Mouse (Mus musculus) intestine, embryonic 14.5 days (tissue): ENCODE results near the gene Mief1. TPM values are rescaled to one million over a fixed set of nuclear protein-coding genes. Genes with fewer than 3 reads are reported as not detected.

Source experiments
- ATAC-seq: fragments of 200-750 bp; cut with Nextera tagmentation; replicated peaks from 2 replicates; pipeline ENCODE4 v1.8.0; 2017; ENCODE audit warnings: low read depth, moderate number of reproducible peaks, moderate TSS enrichment, moderate library complexity; ENCODE audit not compliant: low FRiP score, low TSS enrichment
- DNase-seq: peaks from one replicate; pipeline ENCODE4 v3.0.0-alpha.2; 2018; ENCODE audit warnings: low spot score
- H3K27ac ChIP-seq: fragments of 300-500 bp; sonication (generic); 2 replicates; pipeline ENCODE4 v1.5.1; 2014; ENCODE audit warnings: low read depth, mild to moderate bottlenecking, control low read depth
- H3K27me3 ChIP-seq: fragments of 300-500 bp; sonication (generic); replicated peaks from 2 replicates; pipeline ENCODE4 v1.6.1; 2014; ENCODE audit warnings: low read length, control low read depth; ENCODE audit not compliant: control insufficient read depth, insufficient read depth
- H3K36me3 ChIP-seq: fragments of 300-500 bp; sonication (generic); 2 replicates; pipeline ENCODE4 v1.6.1; 2014; ENCODE audit warnings: low read length, control low read depth; ENCODE audit not compliant: control insufficient read depth, insufficient read depth
- H3K4me1 ChIP-seq: fragments of 300-500 bp; sonication (generic); replicated peaks from 2 replicates; pipeline ENCODE4 v1.6.1; 2014; ENCODE audit warnings: low read length, control low read depth, mixed read lengths; ENCODE audit not compliant: control insufficient read depth, insufficient read depth
- H3K4me2 ChIP-seq: fragments of 300-500 bp; sonication (generic); 2 replicates; pipeline ENCODE4 v1.6.1; 2014; ENCODE audit warnings: low read length
- H3K4me3 ChIP-seq: fragments of 300-500 bp; sonication (generic); 2 replicates; pipeline ENCODE4 v1.5.1; 2014; ENCODE audit warnings: low read depth, low read length, control low read depth, mixed read lengths
- H3K9ac ChIP-seq: fragments of 300-500 bp; sonication (generic); 2 replicates; pipeline ENCODE4 v1.6.1; 2014; ENCODE audit warnings: mild to moderate bottlenecking, low read length
- H3K9me3 ChIP-seq: fragments of 300-500 bp; sonication (generic); 2 replicates; pipeline ENCODE4 v1.6.1; 2016; ENCODE audit warnings: low read length, control low read depth; ENCODE audit not compliant: control insufficient read depth
- WGBS: fragments of 180-500 bp; shearing (Covaris S2); extraction: QIAGEN DNeasy Blood & Tissue Kit; methylation state at CpG from one replicate; pipeline ENCODE4 v1.1.7; 2014; 5-methylcytosine and 5-hydroxymethylcytosine counted together
- polyA plus RNA-seq: library from polyadenylated mRNA; unstranded; fragments of >200 nt; fragmentation: Nextera tagmentation; extraction: Ambion mirVana; gene quantifications from 2 replicates; pipeline ENCODE4 v1.2.1, GENCODE M21; 2014

Mief1 gene
- polyA plus RNA-seq, 1 experiment from 2014 or later = 32.0 TPM

- no peaks in the 10 kb centered on the region for H3K27me3 ChIP-seq
- H3K36me3 ChIP-seq = peaks cover 43% of the 10 kb centered on the region
- H3K4me3 ChIP-seq = peak within 1 kb of the TSS; percentile 99
- peaks cover 15% of the 10 kb centered on the region for H3K4me1 ChIP-seq
- H3K27ac ChIP-seq = 0 out of 2 replicates have a peak within 1 kb of the TSS, but pooled peaks have one; percentile 72
- no peaks in the 10 kb centered on the region for H3K9me3 ChIP-seq
- 95% methylated on average over 9 of the region's 9 CpGs for WGBS
- H3K4me2 ChIP-seq = peak within 1 kb of the TSS; percentile 85
- no peak for DNase-seq
- H3K9ac ChIP-seq = peak within 1 kb of the TSS; percentile 89
- ATAC-seq = no peak
These were observed 1.7 kb downstream of the Mief1 start, which contains the start of gene AC140267.1 for GRCm38 (mm10) chr15:80235535-80235934. AC140267.1 (plus strand) TSS chr15:80235835.

GRCm38 (mm10) chr15:80248135-80248534 lies 14.3 kb downstream of the Mief1 start:
- H3K4me1 ChIP-seq = no peaks in the 10 kb centered on the region
- DNase-seq (no peak), ATAC-seq (no peak)
- peaks cover 88% of the 10 kb centered on the region for H3K36me3 ChIP-seq
- 95% methylated on average over 12 of the region's 12 CpGs for WGBS
- no peak overlapping the region for H3K4me3 ChIP-seq
- no peak overlapping the region for H3K4me2 ChIP-seq
- no peaks in the 10 kb centered on the region for H3K27me3 ChIP-seq
- no peak overlapping the region for H3K27ac ChIP-seq
- no peak overlapping the region for H3K9ac ChIP-seq
- H3K9me3 ChIP-seq = no peaks in the 10 kb centered on the region

- ATAC-seq (no peak), DNase-seq (no peak)
- 94% methylated on average over 1 of the region's 1 CpGs for WGBS
- H3K4me3 ChIP-seq = no peak overlapping the region
- H3K9me3 ChIP-seq = no peaks in the 10 kb centered on the region
- H3K36me3 ChIP-seq = peaks cover 85% of the 10 kb centered on the region
- H3K4me1 ChIP-seq = 0 out of 2 replicates have a peak, but pooled peaks cover 3% of the 10 kb centered on the region
- H3K27me3 ChIP-seq = no peaks in the 10 kb centered on the region
- no peak overlapping the region for H3K9ac ChIP-seq
- no peak overlapping the region for H3K27ac ChIP-seq
- no peak overlapping the region for H3K4me2 ChIP-seq
These were observed 14.8 kb downstream of the Mief1 start for GRCm38 (mm10) chr15:80248596-80248995.

GRCm38 (mm10) chr15:80249672-80250071 lies 15.9 kb downstream of the Mief1 start:
- Histone ChIP-seq H3K4me1 (peaks cover 12% of the 10 kb centered on the region; the same call in 1 of the 2 replicates), H3K9ac (no peak overlapping the region), H3K36me3 (peaks cover 75% of the 10 kb centered on the region), H3K4me2 (no peak overlapping the region), H3K27me3 (no peaks in the 10 kb centered on the region), H3K4me3 (no peak overlapping the region), H3K27ac (no peak overlapping the region), H3K9me3 (no peaks in the 10 kb centered on the region)
- ATAC-seq (no peak), DNase-seq (no peak)
- WGBS = 96% methylated on average over 10 of the region's 10 CpGs

GRCm38 (mm10) chr15:80250586-80250985 lies 16.8 kb downstream of the Mief1 start:
- no peak for ATAC-seq
- Histone ChIP-seq H3K36me3 (peaks cover 69% of the 10 kb centered on the region), H3K4me3 (no peak overlapping the region), H3K4me1 (peaks cover 12% of the 10 kb centered on the region; the same call in 1 of the 2 replicates), H3K4me2 (no peak overlapping the region), H3K27ac (no peak overlapping the region), H3K9ac (no peak overlapping the region), H3K27me3 (no peaks in the 10 kb centered on the region), H3K9me3 (no peaks in the 10 kb centered on the region)
- no peak for DNase-seq
- WGBS = 85% methylated on average over 6 of the region's 6 CpGs

GRCm38 (mm10) chr15:80253530-80253929 lies 19.7 kb downstream of the Mief1 start:
- Histone ChIP-seq H3K27ac (peak overlapping the region; percentile 99), H3K27me3 (no peaks in the 10 kb centered on the region), H3K9me3 (no peaks in the 10 kb centered on the region), H3K4me1 (peaks cover 27% of the 10 kb centered on the region), H3K36me3 (peaks cover 65% of the 10 kb centered on the region), H3K4me2 (0 out of 2 replicates have a peak overlapping the region, but pooled peaks have one; percentile 69), H3K9ac (no peak overlapping the region), H3K4me3 (no peak overlapping the region)
- WGBS = 34% methylated on average over 2 of the region's 2 CpGs
- ATAC-seq = no peak
- peak; percentile 59 for DNase-seq

GRCm38 (mm10) chr15:80254207-80254606 lies 20.4 kb downstream of the Mief1 start:
- WGBS = 41% methylated on average over 6 of the region's 6 CpGs
- ATAC-seq (no peak), DNase-seq (no peak)
- H3K4me1 ChIP-seq = peaks cover 27% of the 10 kb centered on the region
- peak overlapping the region; percentile 100 for H3K4me3 ChIP-seq
- peak overlapping the region; percentile 99 for H3K27ac ChIP-seq
- no peaks in the 10 kb centered on the region for H3K27me3 ChIP-seq
- H3K9me3 ChIP-seq = no peaks in the 10 kb centered on the region
- peak overlapping the region; percentile 69 for H3K4me2 ChIP-seq
- H3K9ac ChIP-seq = peak overlapping the region; percentile 62
- peaks cover 63% of the 10 kb centered on the region for H3K36me3 ChIP-seq

GRCm38 (mm10) chr15:80254847-80255645 lies 21.2 kb downstream of the Mief1 start, which contains the start of gene Atf4:
Atf4 (plus strand) TSS chr15:80255184.
- ATAC-seq = peak; percentile 92
- DNase-seq = peak; percentile 99
- Histone ChIP-seq H3K9ac (peak within 1 kb of the TSS; percentile 100), H3K4me2 (peak within 1 kb of the TSS; percentile 97), H3K9me3 (no peaks in the 10 kb centered on the region), H3K27me3 (no peaks in the 10 kb centered on the region), H3K4me1 (peaks cover 27% of the 10 kb centered on the region), H3K27ac (peak within 1 kb of the TSS; percentile 99), H3K4me3 (peak within 1 kb of the TSS; percentile 100), H3K36me3 (peaks cover 61% of the 10 kb centered on the region)
- under 1% methylated on average over 61 of the region's 62 CpGs for WGBS
